Comparison of ENCODE assay signal across 8 mouse cellular contexts in the genomic region with DNA sequence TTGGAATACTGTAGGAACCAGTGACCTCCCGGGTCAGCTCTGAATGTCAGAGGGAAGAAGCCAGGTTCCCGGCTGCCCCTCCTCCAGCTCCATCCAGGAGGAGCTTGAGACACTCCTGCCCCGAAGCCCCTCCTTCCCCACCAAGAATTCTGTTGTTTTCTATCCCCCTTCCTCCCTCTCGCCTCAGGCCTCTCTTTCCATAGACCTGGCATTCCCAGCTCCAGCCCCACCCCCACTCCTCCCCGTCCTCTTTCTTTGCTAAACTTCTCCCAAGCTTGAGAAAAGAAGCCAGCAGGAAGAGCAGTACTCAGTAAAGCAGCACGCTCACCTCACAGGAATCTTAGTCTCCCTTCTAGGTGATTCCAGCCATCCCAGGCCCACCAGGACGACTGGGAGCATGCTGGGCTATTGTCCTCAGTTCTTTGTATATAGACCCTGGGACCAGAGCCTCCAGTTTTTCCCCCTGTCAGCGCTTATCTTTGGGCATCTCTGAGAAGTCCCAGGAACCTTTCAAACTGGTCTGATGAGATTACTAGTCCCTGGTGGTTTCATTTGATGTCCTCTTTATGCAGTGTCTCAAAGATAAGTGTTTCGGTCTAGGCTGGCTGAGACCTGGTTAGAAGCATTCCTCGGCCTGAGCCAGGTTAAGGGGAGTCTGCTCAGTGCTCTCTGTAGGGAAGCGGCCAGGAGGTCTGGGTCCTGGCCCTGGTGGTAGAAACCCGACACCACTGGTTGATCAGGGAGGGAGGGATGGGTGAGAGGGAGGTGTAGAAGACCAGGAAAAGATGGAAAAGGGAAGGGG. TPM values are rescaled to one million over a fixed set of nuclear protein-coding genes. Genes with fewer than 3 reads are reported as not detected.
DNase-seq lines count a peak whose midpoint lies in the region; ATAC-seq and TF ChIP-seq lines count a peak whose summit lies in the region.

Gene Lrrn4 (minus strand): TSS at position 48 of the 802 bp plus-strand sequence.

- no peak within 1 kb of the TSS for H3K27ac ChIP-seq in kidney, postnatal 0 days
- no peak within 1 kb of the TSS for H3K27ac ChIP-seq in intestine, embryonic 16.5 days (ENCODE audit: low read length)
- no peak within 1 kb of the TSS for H3K27ac ChIP-seq in neural tube, embryonic 12.5 days

- 19% methylated on average over 12 of the region's 12 CpGs for WGBS in kidney, postnatal 0 days
- WGBS in intestine, embryonic 16.5 days: 25% methylated on average over 12 of the region's 12 CpGs
- WGBS in neural tube, embryonic 12.5 days: 7% methylated on average over 12 of the region's 12 CpGs

- 0 out of 2 replicates have a peak, but pooled peaks cover 12% of the 10 kb centered on the region for H3K4me1 ChIP-seq in kidney, postnatal 0 days (replicated peaks; ENCODE audit: insufficient read depth, low read length)
- no peaks in the 10 kb centered on the region for H3K4me1 ChIP-seq in intestine, embryonic 16.5 days (ENCODE audit: control insufficient read depth, insufficient read depth, low read length)
- H3K4me1 ChIP-seq in neural tube, embryonic 12.5 days: peaks cover 22% of the 10 kb centered on the region

- DNase-seq in kidney, postnatal 0 days (ENCODE audit: low spot score): peak; percentile 11
- no peak for DNase-seq in kidney, adult 9 months
- peak; percentile 40 for DNase-seq in embryo, embryonic 11 days
- no peak for DNase-seq in frontal cortex, postnatal 14 days (ENCODE audit: low spot score in 2 of 2)
- DNase-seq in adrenal gland, adult 8-10 months: no peak
- no peak for DNase-seq in right cerebral cortex, adult 2 months (ENCODE audit: low spot score in 2 of 2)

- H3K9me3 ChIP-seq in kidney, postnatal 0 days (replicated peaks; ENCODE audit: low read length): no peaks in the 10 kb centered on the region
- no peaks in the 10 kb centered on the region for H3K9me3 ChIP-seq in intestine, embryonic 16.5 days (ENCODE audit: control insufficient read depth, low read length)
- H3K9me3 ChIP-seq in neural tube, embryonic 12.5 days: no peaks in the 10 kb centered on the region

- no peak for ATAC-seq in kidney, postnatal 0 days (replicated peaks; ENCODE audit: low FRiP score, low read depth)
- no peak for ATAC-seq in intestine, embryonic 16.5 days
- ATAC-seq in neural tube, embryonic 12.5 days (ENCODE audit: low FRiP score, low read depth): no peak

- no peaks in the 10 kb centered on the region for H3K36me3 ChIP-seq in kidney, postnatal 0 days (ENCODE audit: insufficient read depth, low read length)
- no peaks in the 10 kb centered on the region for H3K36me3 ChIP-seq in intestine, embryonic 16.5 days (ENCODE audit: control insufficient read depth, insufficient read depth, low read length)
- no peaks in the 10 kb centered on the region for H3K36me3 ChIP-seq in neural tube, embryonic 12.5 days

- peak within 1 kb of the TSS; percentile 44 for H3K4me3 ChIP-seq in kidney, postnatal 0 days (replicated peaks; ENCODE audit: low read depth, low read length)
- peak within 1 kb of the TSS; percentile 54 for H3K4me3 ChIP-seq in intestine, embryonic 16.5 days (ENCODE audit: low read length)
- peak within 1 kb of the TSS; percentile 51 for H3K4me3 ChIP-seq in neural tube, embryonic 12.5 days

- H3K9ac ChIP-seq in kidney, postnatal 0 days (ENCODE audit: low read depth, low read length): no peak within 1 kb of the TSS
- H3K9ac ChIP-seq in intestine, embryonic 16.5 days (ENCODE audit: low read depth, low read length): peak within 1 kb of the TSS; percentile 38
- no peak within 1 kb of the TSS for H3K9ac ChIP-seq in neural tube, embryonic 12.5 days

- no peak for TF ChIP-seq CTCF in kidney, postnatal 0 days (IDR thresholded peaks at IDR 0.05; ENCODE audit: low read depth)

- H3K27me3 ChIP-seq in kidney, postnatal 0 days (ENCODE audit: insufficient read depth, low read length): peaks cover 20% of the 10 kb centered on the region; the same call in 1 of the 2 replicates
- peaks cover 17% of the 10 kb centered on the region for H3K27me3 ChIP-seq in intestine, embryonic 16.5 days (replicated peaks; ENCODE audit: control insufficient read depth, insufficient read depth, low read length)
- H3K27me3 ChIP-seq in neural tube, embryonic 12.5 days (replicated peaks): peaks cover 41% of the 10 kb centered on the region

- peak within 1 kb of the TSS; percentile 90 for H3K4me2 ChIP-seq in kidney, postnatal 0 days (ENCODE audit: low read length)
- peak within 1 kb of the TSS; percentile 97 for H3K4me2 ChIP-seq in intestine, embryonic 16.5 days (ENCODE audit: low read depth, low read length)
- peak within 1 kb of the TSS; percentile 97 for H3K4me2 ChIP-seq in neural tube, embryonic 12.5 days (replicated peaks)

RNA-seq across cellular contexts. Expression of gene Lrrn4, which starts in this region (rescaled TPM):
- 0.45 and 0.54 TPM in 2 replicates for polyA plus RNA-seq in kidney, postnatal 0 days (2015; fragmentation: Nextera tagmentation; extraction: Ambion mirVana)
- 7.9 and 10.0 TPM in 2 replicates for polyA plus RNA-seq in intestine, embryonic 16.5 days (2015; fragmentation: Nextera tagmentation; extraction: Ambion mirVana)
- polyA plus RNA-seq in neural tube, embryonic 12.5 days (2016; fragmentation: Nextera tagmentation; extraction: Ambion mirVana): 0.05 TPM in 2 replicates
- total RNA-seq in adrenal gland, adult 8-10 months (2022): 1 to 10 TPM; 2.5 to 4.4 (median 3.3) TPM

Comparison
In these comparisons a context has a peak if more than half of its experiments do, and no peak if none do; other contexts are left out.
1. Peak in DNase-seq, H3K4me3 ChIP-seq and H3K4me2 ChIP-seq in kidney, postnatal 0 days; RNA of the gene not detected or under 1 TPM.